Mouse (Mus musculus) spleen, adult 2 months (tissue): ENCODE measurements at regions not wholly inside any gene's neighbourhood (a gene's known extent, or its start where the extent isn't known, plus 50 kb on each side); places are given as distances from the start of the nearest gene placed in this dataset.

Experiments used
- DNase-seq, 2 experiments: peaks; one replicate each; pipeline versions ENCODE4 v3.0.0 to v3.0.0-alpha.2; 2012 to 2021; ENCODE audit warnings: low spot score in 2 of 2, low read depth in 1 of 2
- H3K27ac ChIP-seq: fragments of 200-500 bp; 2 replicates; pipeline ENCODE4 v1.5.1; 2012; ENCODE audit warnings: low read length, inconsistent platforms; ENCODE audit not compliant: insufficient read depth
- H3K27me3 ChIP-seq: fragments of 200-500 bp; 2 replicates; pipeline ENCODE4 v1.6.1; 2012; ENCODE audit warnings: mild to moderate bottlenecking, moderate library complexity, low read length, inconsistent platforms; ENCODE audit not compliant: control insufficient read depth, insufficient read depth
- H3K36me3 ChIP-seq: fragments of 200-500 bp; 2 replicates; pipeline ENCODE4 v1.6.1; 2012; ENCODE audit warnings: mild to moderate bottlenecking, low read length, inconsistent platforms; ENCODE audit not compliant: control insufficient read depth, insufficient read depth
- H3K4me1 ChIP-seq: fragments of 200-500 bp; 2 replicates; pipeline ENCODE4 v1.6.1; 2011; ENCODE audit warnings: inconsistent platforms; ENCODE audit not compliant: control insufficient read depth, insufficient read depth, insufficient read length
- H3K4me3 ChIP-seq: fragments of 200-500 bp; 2 replicates; pipeline ENCODE4 v1.5.1; 2011; ENCODE audit warnings: mild to moderate bottlenecking, inconsistent platforms; ENCODE audit not compliant: insufficient read depth, insufficient read length; ENCODE audit errors: extremely low read depth
- CTCF ChIP-seq: fragments of 200-500 bp; IDR thresholded peaks from 2 replicates; pipeline ENCODE4 v1.5.1; 2011; ENCODE audit warnings: mild to moderate bottlenecking, inconsistent platforms; ENCODE audit not compliant: insufficient read depth, insufficient read length, insufficient replicate concordance; ENCODE audit errors: extremely low read depth
- POLR2A ChIP-seq: fragments of 200-500 bp; IDR thresholded peaks from 2 replicates; pipeline ENCODE4 v1.6.1; 2011; ENCODE audit warnings: low read depth, low read length, inconsistent platforms
- WGBS: fragments of 180-500 bp; shearing (Covaris S2); methylation state at CpG from one replicate; pipeline ENCODE4 v1.1.7; 2018; 5-methylcytosine and 5-hydroxymethylcytosine counted together

- H3K27ac ChIP-seq: no peak overlapping the region
- no peak overlapping the region for H3K4me3 ChIP-seq
- DNase-seq: no peak
- H3K36me3 ChIP-seq: no peaks in the 10 kb centered on the region
- no peaks in the 10 kb centered on the region for H3K4me1 ChIP-seq
- H3K27me3 ChIP-seq: no peaks in the 10 kb centered on the region
- WGBS: 82% methylated on average over 18 of the region's 18 CpGs
- TF ChIP-seq POLR2A (no peak), CTCF (no peak)
Measured at GRCm38 (mm10) chr7:138538048-138538831, 140.7 kb upstream of the Tcerg1l start.

DNA sequence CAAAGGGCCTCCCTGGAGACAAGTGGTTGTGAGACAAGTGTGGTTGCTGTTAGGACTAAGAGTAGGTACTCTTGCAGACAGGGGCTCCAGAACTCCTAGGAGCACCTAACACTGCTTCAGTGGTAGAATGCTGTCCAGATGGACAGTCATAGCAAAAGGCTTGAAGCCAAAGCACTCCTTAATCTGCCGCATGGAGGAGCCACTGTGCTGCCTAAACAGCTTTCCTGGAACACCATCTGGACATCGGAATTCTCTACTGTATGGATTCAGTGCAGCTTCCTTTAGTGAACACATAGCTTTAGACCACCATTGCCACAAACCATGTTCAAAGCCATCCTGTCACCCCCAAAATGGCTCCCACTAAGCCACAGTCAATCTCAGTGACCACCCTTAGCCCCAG, 128.6 kb upstream of the Tcerg1l start:
- Histone ChIP-seq H3K27ac (no peak overlapping the region), H3K4me1 (no peaks in the 10 kb centered on the region), H3K27me3 (no peaks in the 10 kb centered on the region), H3K36me3 (no peaks in the 10 kb centered on the region), H3K4me3 (no peak overlapping the region)
- 92% methylated on average over 2 of the region's 2 CpGs for WGBS
- TF ChIP-seq CTCF (no peak), POLR2A (no peak)
- DNase-seq: no peak

- Histone ChIP-seq H3K4me3 (no peak overlapping the region), H3K27me3 (no peaks in the 10 kb centered on the region), H3K4me1 (no peaks in the 10 kb centered on the region), H3K36me3 (no peaks in the 10 kb centered on the region), H3K27ac (no peak overlapping the region)
- TF ChIP-seq CTCF (no peak), POLR2A (no peak)
- DNase-seq: no peak
- WGBS: 75% methylated on average over 3 of the region's 3 CpGs
Measured at GRCm38 (mm10) chr7:138524936-138525335, 127.4 kb upstream of the Tcerg1l start.

- no peaks in the 10 kb centered on the region for H3K4me1 ChIP-seq
- no peaks in the 10 kb centered on the region for H3K27me3 ChIP-seq
- H3K36me3 ChIP-seq: no peaks in the 10 kb centered on the region
- no peak for TF ChIP-seq POLR2A
- no peak for TF ChIP-seq CTCF
- WGBS: 90% methylated on average over 2 of the region's 2 CpGs
- H3K27ac ChIP-seq: no peak overlapping the region
- no peak overlapping the region for H3K4me3 ChIP-seq
- no peak for DNase-seq
Measured at GRCm38 (mm10) chr7:138514171-138514570, 116.6 kb upstream of the Tcerg1l start.

DNA sequence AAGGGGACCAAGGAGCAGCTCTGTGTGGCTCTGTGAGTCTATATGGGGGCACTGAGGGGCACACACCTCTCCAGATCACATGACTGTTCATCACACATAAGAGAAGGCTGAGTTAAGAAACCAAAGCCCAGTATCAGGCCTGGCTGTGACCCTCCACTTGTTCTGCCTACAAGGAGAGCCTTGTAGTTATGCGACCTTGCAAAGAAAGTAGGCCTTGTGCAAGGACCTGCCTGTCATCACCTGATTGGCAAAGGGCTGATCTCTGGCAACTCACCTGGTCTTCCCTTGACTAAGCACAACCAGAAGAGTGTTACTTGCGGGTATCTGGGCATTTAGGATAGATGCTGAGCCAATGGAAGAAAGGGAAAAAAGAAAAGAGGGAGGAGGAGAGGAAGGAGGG, 107.7 kb upstream of the Tcerg1l start:
- Histone ChIP-seq H3K36me3 (no peaks in the 10 kb centered on the region), H3K4me1 (no peaks in the 10 kb centered on the region), H3K4me3 (no peak overlapping the region), H3K27me3 (no peaks in the 10 kb centered on the region), H3K27ac (no peak overlapping the region)
- 80% methylated on average over 2 of the region's 2 CpGs for WGBS
- no peak for TF ChIP-seq CTCF
- no peak for TF ChIP-seq POLR2A
- no peak for DNase-seq

GRCm38 (mm10) chr7:138503986-138504385, 106.5 kb upstream of the Tcerg1l start:
- Histone ChIP-seq H3K36me3 (no peaks in the 10 kb centered on the region), H3K27ac (no peak overlapping the region), H3K27me3 (no peaks in the 10 kb centered on the region), H3K4me3 (no peak overlapping the region), H3K4me1 (no peaks in the 10 kb centered on the region)
- 66% methylated on average over 3 of the region's 3 CpGs for WGBS
- DNase-seq: no peak
- no peak for TF ChIP-seq CTCF
- TF ChIP-seq POLR2A: no peak

- WGBS: 85% methylated on average over 3 of the region's 3 CpGs
- no peak overlapping the region for H3K4me3 ChIP-seq
- H3K36me3 ChIP-seq: no peaks in the 10 kb centered on the region
- no peak overlapping the region for H3K27ac ChIP-seq
- H3K4me1 ChIP-seq: no peaks in the 10 kb centered on the region
- TF ChIP-seq CTCF: no peak
- DNase-seq: no peak
- H3K27me3 ChIP-seq: no peaks in the 10 kb centered on the region
Measured at GRCm38 (mm10) chr7:138503016-138503415, 105.5 kb upstream of the Tcerg1l start.
